Mouse (Mus musculus): ENCODE results near the gene Rnf157. TPM values are rescaled to one million over a fixed set of nuclear protein-coding genes. Genes with fewer than 3 reads are reported as not detected.
A peak's percentile ranks its signal among the peaks of the same experiment; 100 is the strongest.

The Rnf157 gene
- total RNA-seq, 1 experiment, result 3.7 TPM

DNA sequence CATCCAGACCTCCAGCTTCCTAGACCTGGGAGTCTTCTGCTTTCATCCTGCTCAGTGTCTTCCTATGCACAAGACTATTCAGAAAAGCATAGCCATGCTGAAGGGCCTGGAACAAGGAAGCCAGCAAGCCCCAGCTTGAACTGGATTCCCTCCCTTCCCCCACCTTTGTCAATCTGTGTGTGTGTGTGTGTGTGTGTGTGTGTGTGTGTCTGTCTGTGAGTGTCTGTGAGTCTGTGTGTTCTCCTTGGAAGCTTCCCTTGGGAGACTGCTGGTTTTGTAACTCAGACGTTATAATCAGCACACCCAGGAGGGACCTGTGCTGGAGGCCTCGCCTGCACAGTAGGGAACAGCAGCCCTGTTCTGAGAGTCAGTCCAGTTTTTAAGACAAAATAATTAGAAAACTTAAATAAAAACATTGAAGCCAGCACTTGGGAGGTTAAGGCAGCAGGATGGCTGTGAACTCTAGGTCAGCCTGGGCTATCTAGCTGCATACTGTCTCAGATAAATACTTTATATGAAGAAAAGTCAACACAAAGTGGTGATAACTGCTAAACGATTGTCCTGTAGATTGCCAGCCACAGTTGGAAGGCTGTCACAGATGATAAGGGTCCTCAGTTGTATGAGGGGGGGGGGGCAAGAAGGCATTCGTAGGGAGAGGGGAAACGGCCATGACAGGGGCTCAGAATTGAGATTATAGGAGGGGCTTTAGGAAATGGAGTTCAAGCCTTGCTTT lies 23.3 kb upstream of the Rnf157 start:
- DNase-seq (ENCODE audit: low read depth, low spot score), result no peak
- Histone ChIP-seq H3K9me3 (ENCODE audit: control insufficient read depth, insufficient read depth, low read depth, low read length) (no peaks in the 10 kb centered on the region), H3K36me3 (ENCODE audit: control insufficient read depth, insufficient read depth, low read length, poor library complexity, severe bottlenecking) (peaks cover 37% of the 10 kb centered on the region), H3K9ac (ENCODE audit: insufficient read depth, low read depth, low read length, poor library complexity, severe bottlenecking) (peak overlapping the region; percentile 84), H3K4me1 (ENCODE audit: control insufficient read depth in 2 of 2, insufficient read depth in 2 of 2, low read length in 2 of 2, poor library complexity in 1 of 2) (peaks cover 11 to 26% of the 10 kb centered on the region in 2 experiments), H3K4me3 (ENCODE audit: insufficient read depth in 1 of 2, low read depth in 1 of 2, low read length in 2 of 2, poor library complexity in 1 of 2, severe bottlenecking in 1 of 2) (peak overlapping the region; percentile 78 to 97), H3K27ac (ENCODE audit: insufficient read depth, low read depth, low read length, poor library complexity, severe bottlenecking) (peak overlapping the region; percentile 86)
- no peak for TF ChIP-seq ZC3H11A (IDR thresholded peaks at IDR 0.05; ENCODE audit: borderline replicate concordance, low read depth, low read length)
- TF ChIP-seq CHD2 (IDR thresholded peaks at IDR 0.05; ENCODE audit: low read depth, low read length), result no peak
- TF ChIP-seq HCFC1 (IDR thresholded peaks at IDR 0.05; ENCODE audit: borderline replicate concordance, insufficient read depth, low read length), result no peak
- TF ChIP-seq ZNF384 (IDR thresholded peaks at IDR 0.05; ENCODE audit: low read depth, low read length), result no peak
- no peak for TF ChIP-seq MAFK (IDR thresholded peaks at IDR 0.05; ENCODE audit: insufficient read depth, low read depth, low read length)
- in situ Hi-C loops (cut with MboI; ENCODE audit: low sequenced_read_pairs in 2 of 2, unreplicated experiment in 2 of 2), result no loop called here

GRCm38 (mm10) chr11:116434967-116435752 lies 22.3 kb upstream of the Rnf157 start:
- Histone ChIP-seq H3K9me3 (ENCODE audit: control insufficient read depth, insufficient read depth, low read depth, low read length) (no peaks in the 10 kb centered on the region), H3K9ac (ENCODE audit: insufficient read depth, low read depth, low read length, poor library complexity, severe bottlenecking) (peak overlapping the region; percentile 84), H3K36me3 (ENCODE audit: control insufficient read depth, insufficient read depth, low read length, poor library complexity, severe bottlenecking) (peaks cover 34% of the 10 kb centered on the region), H3K27ac (ENCODE audit: insufficient read depth, low read depth, low read length, poor library complexity, severe bottlenecking) (peak overlapping the region; percentile 63; the same call in 1 of the 2 replicates), H3K4me1 (ENCODE audit: control insufficient read depth in 2 of 2, insufficient read depth in 2 of 2, low read length in 2 of 2, poor library complexity in 1 of 2) (peaks cover 15 to 27% of the 10 kb centered on the region in 2 experiments), H3K4me3 (ENCODE audit: insufficient read depth in 1 of 2, low read depth in 1 of 2, low read length in 2 of 2, poor library complexity in 1 of 2, severe bottlenecking in 1 of 2) (peak overlapping the region; percentile 78 to 97)
- in situ Hi-C loops (cut with MboI; ENCODE audit: low sequenced_read_pairs in 2 of 2, unreplicated experiment in 2 of 2), result no loop called here
- no peak for DNase-seq (ENCODE audit: low read depth, low spot score)
- TF ChIP-seq CHD2 (IDR thresholded peaks at IDR 0.05; ENCODE audit: low read depth, low read length) (no peak), HCFC1 (IDR thresholded peaks at IDR 0.05; ENCODE audit: borderline replicate concordance, insufficient read depth, low read length) (no peak), MAFK (IDR thresholded peaks at IDR 0.05; ENCODE audit: insufficient read depth, low read depth, low read length) (no peak), ZC3H11A (IDR thresholded peaks at IDR 0.05; ENCODE audit: borderline replicate concordance, low read depth, low read length) (no peak), ZNF384 (IDR thresholded peaks at IDR 0.05; ENCODE audit: low read depth, low read length) (no peak)

DNA sequence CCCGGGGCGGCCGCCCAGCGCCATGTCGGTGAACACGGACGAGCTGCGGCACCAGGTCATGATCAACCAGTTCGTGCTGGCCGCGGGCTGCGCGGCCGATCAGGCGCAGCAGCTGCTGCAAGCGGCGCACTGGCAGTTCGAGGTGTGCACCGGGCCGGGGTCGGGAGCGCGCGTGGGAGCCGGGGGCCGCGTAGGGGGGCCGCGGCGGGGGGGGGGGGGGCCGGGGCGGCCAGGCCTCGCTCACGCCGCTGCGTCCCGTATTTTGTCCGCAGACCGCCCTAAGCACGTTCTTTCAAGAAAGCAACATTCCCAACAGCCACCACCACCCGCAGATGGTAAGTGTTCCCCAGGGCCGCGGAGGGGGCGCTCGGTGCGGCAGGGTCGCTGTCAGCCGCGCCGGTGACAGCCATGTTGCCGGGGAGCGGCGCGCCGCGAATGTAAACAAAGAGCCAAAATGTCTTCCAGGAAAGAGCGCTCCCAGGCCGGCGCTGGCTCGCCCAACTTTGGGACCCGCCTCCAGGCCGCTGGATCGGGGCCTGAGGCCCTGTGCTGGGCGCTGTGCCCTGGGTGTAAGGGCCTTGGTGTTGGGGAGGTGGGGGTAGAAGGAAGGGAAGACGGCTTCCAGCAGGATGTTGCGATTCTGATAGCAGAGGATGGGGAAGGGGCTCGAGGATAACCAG lies 21.6 kb upstream of the Rnf157 start:
- in situ Hi-C loops (cut with MboI; ENCODE audit: low sequenced_read_pairs in 2 of 2, unreplicated experiment in 2 of 2), result no loop called here
- H3K27ac ChIP-seq (ENCODE audit: insufficient read depth, low read depth, low read length, poor library complexity, severe bottlenecking), result peak overlapping the region; percentile 63
- TF ChIP-seq MAFK (IDR thresholded peaks at IDR 0.05; ENCODE audit: insufficient read depth, low read depth, low read length) (no peak), ZNF384 (IDR thresholded peaks at IDR 0.05; ENCODE audit: low read depth, low read length) (no peak), HCFC1 (IDR thresholded peaks at IDR 0.05; ENCODE audit: borderline replicate concordance, insufficient read depth, low read length) (no peak), CHD2 (IDR thresholded peaks at IDR 0.05; ENCODE audit: low read depth, low read length) (no peak), ZC3H11A (IDR thresholded peaks at IDR 0.05; ENCODE audit: borderline replicate concordance, low read depth, low read length) (no peak)
- peak overlapping the region; percentile 78 to 97 for H3K4me3 ChIP-seq (ENCODE audit: insufficient read depth in 1 of 2, low read depth in 1 of 2, low read length in 2 of 2, poor library complexity in 1 of 2, severe bottlenecking in 1 of 2)
- H3K4me1 ChIP-seq (ENCODE audit: control insufficient read depth in 2 of 2, insufficient read depth in 2 of 2, low read length in 2 of 2, poor library complexity in 1 of 2), result peaks cover 19 to 28% of the 10 kb centered on the region in 2 experiments
- no peak for DNase-seq (ENCODE audit: low read depth, low spot score)
- H3K9me3 ChIP-seq (ENCODE audit: control insufficient read depth, insufficient read depth, low read depth, low read length), result no peaks in the 10 kb centered on the region
- H3K9ac ChIP-seq (ENCODE audit: insufficient read depth, low read depth, low read length, poor library complexity, severe bottlenecking), result peak overlapping the region; percentile 84
- H3K36me3 ChIP-seq (ENCODE audit: control insufficient read depth, insufficient read depth, low read length, poor library complexity, severe bottlenecking), result peaks cover 32% of the 10 kb centered on the region

All from ES-E14 (cell line).